Mouse (Mus musculus) limb, embryonic 14.5 days (tissue): ENCODE data around the gene Abcb4. TPM values are rescaled to one million over a fixed set of nuclear protein-coding genes. Genes with fewer than 3 reads are reported as not detected.
"Not testable (repeated sequence)": the region's sequence is repeated elsewhere in the genome, so short reads cannot be mapped to it uniquely, and the experiment has no call there.

Source experiments
- ATAC-seq: fragments of 200-750 bp; cut with Nextera tagmentation; 2 replicates; pipeline ENCODE4 v1.8.0; 2017; ENCODE audit warnings: low read depth, moderate number of reproducible peaks, moderate TSS enrichment; ENCODE audit not compliant: low FRiP score
- DNase-seq: peaks from one replicate; pipeline ENCODE4 v3.0.0-alpha.2; 2015; ENCODE audit warnings: low spot score
- H3K27ac ChIP-seq: fragments of 300-500 bp; sonication (generic); replicated peaks from 2 replicates; pipeline ENCODE4 v1.5.1; 2014; ENCODE audit warnings: low read depth, mild to moderate bottlenecking, low read length, moderate library complexity, mixed read lengths
- H3K27me3 ChIP-seq: fragments of 300-500 bp; sonication (generic); 2 replicates; pipeline ENCODE4 v1.6.1; 2014; ENCODE audit warnings: low read length, mixed read lengths; ENCODE audit not compliant: control insufficient read depth, insufficient read depth
- H3K36me3 ChIP-seq: fragments of 300-500 bp; sonication (generic); 2 replicates; pipeline ENCODE4 v1.6.1; 2014; ENCODE audit warnings: mild to moderate bottlenecking, low read length, moderate library complexity, mixed read lengths; ENCODE audit not compliant: control insufficient read depth, insufficient read depth
- H3K4me1 ChIP-seq: fragments of 300-500 bp; sonication (generic); 2 replicates; pipeline ENCODE4 v1.6.1; 2014; ENCODE audit warnings: antibody characterized with exemption, low read length, mixed read lengths; ENCODE audit not compliant: control insufficient read depth, insufficient read depth
- H3K4me2 ChIP-seq: fragments of 300-500 bp; sonication (generic); replicated peaks from 2 replicates; pipeline ENCODE4 v1.6.1; 2014; ENCODE audit warnings: low read depth, mild to moderate bottlenecking, low read length, moderate library complexity; ENCODE audit not compliant: severe bottlenecking
- H3K4me3 ChIP-seq: fragments of 300-500 bp; sonication (generic); replicated peaks from 2 replicates; pipeline ENCODE4 v1.5.1; 2014; ENCODE audit warnings: low read length
- H3K9ac ChIP-seq: fragments of 300-500 bp; sonication (generic); 2 replicates; pipeline ENCODE4 v1.6.1; 2014; ENCODE audit warnings: mild to moderate bottlenecking, low read depth, low read length, moderate library complexity; ENCODE audit not compliant: severe bottlenecking
- H3K9me3 ChIP-seq: fragments of 300-500 bp; sonication (generic); 2 replicates; pipeline ENCODE4 v1.6.1; 2016; ENCODE audit warnings: low read length; ENCODE audit not compliant: control insufficient read depth
- POLR2A ChIP-seq: fragments of 200-500 bp; IDR thresholded peaks from 2 replicates; pipeline ENCODE4 v1.8.0; 2012; ENCODE audit warnings: inconsistent platforms, mild to moderate bottlenecking, moderate library complexity, borderline replicate concordance; ENCODE audit not compliant: insufficient read depth, insufficient read length; ENCODE audit errors: extremely low read depth
- WGBS: fragments of 180-500 bp; shearing (Covaris S2); extraction: QIAGEN DNeasy Blood & Tissue Kit; methylation state at CpG from one replicate; pipeline ENCODE4 v1.1.7; 2014; 5-methylcytosine and 5-hydroxymethylcytosine counted together
- polyA plus RNA-seq, 2 experiments: library from polyadenylated mRNA; depleted of rRNA in 1 of 2; stranded (reverse) in 1 of 2; unstranded in 1 of 2; fragments of >200 nt; fragmentation: Nextera tagmentation in 1 of 2; extraction: Ambion mirVana in 1 of 2; gene quantifications; 2 replicates each; pipeline versions ENCODE4 v1.2.1 to v1.2.3; 2012 to 2014

Gene Abcb4
- polyA plus RNA-seq, 2 experiments: 0.26 to 0.51 TPM

DNA sequence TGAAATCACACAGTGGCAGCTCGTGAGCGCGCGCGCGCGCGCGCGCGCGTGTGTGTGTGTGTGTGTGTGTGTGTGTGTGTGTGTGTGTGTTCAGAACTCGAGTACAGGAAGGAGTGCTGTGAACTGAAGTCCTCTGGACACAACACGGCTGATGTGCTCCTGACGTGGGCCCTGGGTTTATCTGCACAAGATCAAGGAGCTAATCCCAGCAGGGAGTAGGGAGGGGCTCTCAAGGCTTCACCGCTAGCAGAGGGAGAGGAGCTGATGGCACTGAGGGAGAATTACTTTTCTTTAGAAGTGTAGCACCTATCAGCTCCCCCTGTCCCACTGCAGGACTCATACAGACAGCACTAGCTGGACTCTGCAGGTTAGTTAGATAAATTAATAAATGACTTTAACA, 98.1 kb downstream of the Abcb4 start:
- H3K9ac ChIP-seq: no peak overlapping the region
- peaks cover 7% of the 10 kb centered on the region for H3K4me1 ChIP-seq
- no peak for ATAC-seq
- H3K27me3 ChIP-seq: no peaks in the 10 kb centered on the region
- WGBS: 91% methylated on average over 16 of the region's 16 CpGs
- no peak overlapping the region for H3K4me2 ChIP-seq
- no peak overlapping the region for H3K27ac ChIP-seq
- peaks cover 33% of the 10 kb centered on the region for H3K36me3 ChIP-seq
- DNase-seq: no peak
- no peak for TF ChIP-seq POLR2A
- H3K9me3 ChIP-seq: no peaks in the 10 kb centered on the region
- no peak overlapping the region for H3K4me3 ChIP-seq

DNA sequence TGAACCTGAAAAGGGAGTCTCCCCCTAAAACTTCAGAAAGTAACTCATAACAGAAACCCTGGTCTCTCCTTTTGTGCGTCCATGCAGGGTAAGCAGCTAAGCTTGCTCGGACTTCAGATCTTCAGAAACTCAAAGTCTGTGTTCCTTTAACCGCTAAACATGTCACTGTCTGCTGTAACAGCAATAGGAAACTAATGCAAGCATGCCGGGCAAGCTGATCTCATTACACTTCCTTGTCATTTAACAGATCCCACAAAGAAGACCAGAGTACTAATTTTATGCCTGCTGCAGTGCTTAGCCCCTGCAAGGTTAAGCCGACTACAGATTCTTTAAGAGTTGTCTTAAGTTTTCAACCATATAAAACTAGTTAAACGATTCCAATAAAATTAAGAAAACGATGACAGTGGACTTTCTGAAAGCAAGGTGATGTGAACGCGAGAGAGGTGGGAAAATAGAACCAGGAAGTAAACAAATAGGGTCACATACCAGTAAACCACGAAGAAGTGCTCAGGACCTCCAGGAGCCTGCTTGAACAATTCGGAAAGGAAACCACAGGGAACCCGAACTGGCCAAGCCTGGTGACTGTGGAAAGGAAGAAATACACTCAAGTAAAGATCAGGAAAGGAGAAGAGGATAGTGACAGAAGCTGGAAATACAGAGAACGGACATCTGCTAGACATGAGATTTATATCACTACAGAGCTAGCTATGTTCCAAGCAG, 102.6 kb downstream of the Abcb4 start:
- H3K27me3 ChIP-seq: no peaks in the 10 kb centered on the region
- H3K4me2 ChIP-seq: peak overlapping the region; percentile 68
- no peak for TF ChIP-seq POLR2A
- peak overlapping the region; percentile 72 for H3K4me3 ChIP-seq
- H3K4me1 ChIP-seq: peaks cover 7% of the 10 kb centered on the region
- no peaks in the 10 kb centered on the region for H3K9me3 ChIP-seq
- H3K27ac ChIP-seq: peak overlapping the region; percentile 81
- DNase-seq (no peak), ATAC-seq (no peak)
- H3K9ac ChIP-seq: peak overlapping the region; percentile 85
- WGBS: 13% methylated on average over 13 of the region's 13 CpGs
- peaks cover 13% of the 10 kb centered on the region for H3K36me3 ChIP-seq

DNA sequence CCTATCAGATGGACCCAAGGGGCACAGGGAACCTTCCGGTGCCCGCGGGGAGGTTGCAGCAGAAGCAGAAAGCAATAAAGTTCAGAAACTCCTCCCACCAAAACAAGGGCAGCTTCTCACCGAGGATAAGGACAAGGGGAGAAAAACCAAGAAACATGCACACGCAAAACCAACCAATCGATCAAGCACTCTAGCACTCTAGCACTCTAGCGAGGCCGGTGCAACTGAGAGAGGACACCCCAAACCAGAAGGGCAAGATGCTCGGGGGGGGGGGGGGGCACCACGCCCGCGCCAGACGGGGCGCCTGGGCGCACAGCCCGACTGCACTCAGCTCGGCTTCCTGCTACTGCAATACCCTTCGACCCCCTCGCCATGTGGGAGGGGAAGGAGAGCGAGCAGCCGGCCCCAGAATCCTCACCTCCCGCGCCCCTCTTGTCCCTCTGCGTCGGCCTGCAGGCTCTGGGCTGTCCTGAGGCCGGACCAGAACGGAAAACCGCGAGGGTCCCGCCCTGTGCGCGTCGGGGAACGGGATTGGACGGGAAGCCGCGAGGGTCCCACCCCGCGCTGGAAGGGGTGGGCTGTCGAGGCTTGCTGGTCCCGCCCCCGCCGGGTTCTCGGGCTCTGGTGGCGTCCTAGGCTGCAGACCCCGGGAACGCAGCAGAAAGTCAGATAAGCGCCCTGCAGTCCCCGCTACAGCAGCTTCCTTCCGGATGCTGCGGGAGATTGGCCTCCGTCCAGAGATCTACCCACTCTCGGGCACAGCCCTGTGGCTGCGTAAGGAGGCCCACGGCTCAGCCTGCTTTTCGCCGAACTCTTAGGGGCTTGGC, 103.4 kb downstream of the Abcb4 start, which contains the start of gene Crot:
TSS of gene Crot (minus strand) at position 639 of the 827 bp plus-strand sequence.
- DNase-seq: peak; percentile 96
- Histone ChIP-seq H3K36me3 (peaks cover 6% of the 10 kb centered on the region; the same call in 1 of the 2 replicates), H3K27ac (peak within 1 kb of the TSS; percentile 81), H3K4me2 (peak within 1 kb of the TSS; percentile 68), H3K27me3 (no peaks in the 10 kb centered on the region), H3K4me1 (peaks cover 7% of the 10 kb centered on the region), H3K9me3 (no peaks in the 10 kb centered on the region), H3K9ac (peak within 1 kb of the TSS; percentile 85), H3K4me3 (peak within 1 kb of the TSS; percentile 72)
- under 1% methylated on average over 37 of the region's 57 CpGs for WGBS
- TF ChIP-seq POLR2A: peak; percentile 77; the same call in 1 of the 2 replicates
- peak; percentile 99 for ATAC-seq

DNA sequence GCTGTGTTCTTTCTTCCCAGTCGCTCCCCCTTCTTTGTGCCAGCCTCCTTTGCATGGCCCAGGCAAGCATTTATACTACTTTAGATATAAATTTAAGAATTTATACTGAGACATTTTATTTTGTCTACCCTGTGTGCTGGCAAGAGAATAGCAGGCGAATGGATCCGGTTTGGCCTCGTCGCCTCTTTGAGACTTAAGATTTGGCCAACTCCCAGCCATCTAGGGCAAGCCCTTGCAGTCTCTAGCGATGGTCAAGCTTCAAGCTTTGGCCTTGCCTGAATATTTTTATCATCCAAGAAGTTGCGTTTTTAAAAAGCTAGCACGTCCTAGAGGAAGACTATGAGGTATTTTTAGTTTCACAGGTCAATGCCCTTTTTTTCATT, 104.0 kb downstream of the Abcb4 start:
- H3K4me3 ChIP-seq: peak overlapping the region; percentile 72
- peak overlapping the region; percentile 68 for H3K4me2 ChIP-seq
- H3K9ac ChIP-seq: peak overlapping the region; percentile 85
- peak; percentile 7; the same call in 1 of the 2 replicates for ATAC-seq
- WGBS: 7% methylated on average over 8 of the region's 8 CpGs
- peaks cover 2% of the 10 kb centered on the region; the same call in 1 of the 2 replicates for H3K36me3 ChIP-seq
- no peaks in the 10 kb centered on the region for H3K9me3 ChIP-seq
- H3K27me3 ChIP-seq: no peaks in the 10 kb centered on the region
- no peak for TF ChIP-seq POLR2A
- peaks cover 7% of the 10 kb centered on the region for H3K4me1 ChIP-seq
- no peak for DNase-seq
- H3K27ac ChIP-seq: peak overlapping the region; percentile 81

DNA sequence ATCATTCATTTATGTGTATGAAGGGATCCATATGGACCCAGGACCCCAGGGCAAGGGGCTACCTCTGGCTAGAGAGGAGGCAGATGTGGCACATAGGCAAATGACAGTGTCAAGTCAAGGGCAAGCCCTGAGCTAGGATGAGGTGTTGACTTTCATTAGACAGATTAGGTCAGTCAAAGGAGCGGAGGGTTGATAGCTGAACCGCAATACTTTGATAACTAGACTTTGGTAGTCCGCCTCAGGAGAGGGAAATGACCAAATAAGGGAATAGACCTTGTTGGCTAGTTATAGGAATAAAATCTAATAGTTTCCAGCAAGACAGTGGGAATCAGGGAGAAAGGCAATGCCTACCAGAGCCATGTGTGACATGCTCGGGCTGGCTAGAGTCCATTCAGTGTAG, 105.6 kb downstream of the Abcb4 start:
- ATAC-seq (no peak), DNase-seq (no peak)
- Histone ChIP-seq H3K36me3 (no peaks in the 10 kb centered on the region), H3K27ac (no peak overlapping the region), H3K4me3 (no peak overlapping the region), H3K9me3 (no peaks in the 10 kb centered on the region), H3K4me2 (no peak overlapping the region), H3K4me1 (peaks cover 7% of the 10 kb centered on the region), H3K9ac (no peak overlapping the region), H3K27me3 (no peaks in the 10 kb centered on the region)
- WGBS: 62% methylated on average over 4 of the region's 4 CpGs
- no peak for TF ChIP-seq POLR2A

DNA sequence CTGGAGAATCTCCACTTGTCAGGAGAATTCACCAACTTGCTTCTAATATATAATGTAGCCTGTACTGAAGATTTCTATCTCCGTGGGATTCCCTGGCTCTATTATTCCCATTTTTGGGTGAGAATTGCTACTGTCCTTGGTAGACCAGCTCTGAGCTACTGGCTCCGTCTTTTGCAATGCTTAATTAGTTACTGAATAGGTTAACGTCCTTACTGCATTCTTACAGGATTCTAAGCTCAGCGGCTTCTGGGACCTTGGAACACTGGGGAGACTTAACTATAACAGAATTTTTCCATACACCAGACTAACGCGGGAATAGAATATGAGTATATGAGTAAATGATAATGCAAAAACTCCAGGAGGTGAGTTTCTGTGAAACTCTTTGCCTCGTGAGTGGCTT, 106.5 kb downstream of the Abcb4 start:
- H3K9me3 ChIP-seq, H3K4me3 ChIP-seq, H3K4me1 ChIP-seq, H3K27me3 ChIP-seq, H3K36me3 ChIP-seq, H3K9ac ChIP-seq, H3K27ac ChIP-seq, ATAC-seq, H3K4me2 ChIP-seq, DNase-seq: not testable (repeated sequence)
- 35% methylated on average over 7 of the region's 7 CpGs for WGBS

DNA sequence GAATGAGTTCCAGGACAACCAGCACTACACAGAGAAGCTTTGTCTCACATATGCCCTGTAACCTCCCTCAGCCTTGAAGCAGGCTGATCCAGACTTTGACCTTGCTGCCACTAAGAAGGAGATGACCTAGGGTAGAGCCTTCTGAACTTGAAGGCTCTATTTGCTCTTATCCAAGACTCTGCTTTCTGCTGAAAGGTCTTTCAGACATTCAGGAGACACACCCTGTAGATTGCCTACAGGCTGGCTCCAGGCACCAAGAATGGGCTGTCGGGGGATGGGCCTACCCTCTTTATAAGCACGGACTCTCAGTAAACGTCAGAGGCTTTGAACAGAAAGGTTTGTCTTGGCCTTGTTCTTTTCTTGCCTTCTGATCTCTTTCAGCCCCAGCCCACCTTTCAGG, 113.1 kb downstream of the Abcb4 start:
- not testable (repeated sequence) for H3K4me3 ChIP-seq, H3K27me3 ChIP-seq, H3K9me3 ChIP-seq, H3K27ac ChIP-seq, H3K36me3 ChIP-seq, H3K4me2 ChIP-seq, H3K9ac ChIP-seq, ATAC-seq, DNase-seq, H3K4me1 ChIP-seq
- 63% methylated on average over 3 of the region's 3 CpGs for WGBS
